Mouse (Mus musculus) CH12.LX (cell line): ENCODE measurements around the gene Poc1b. TPM values are rescaled to one million over a fixed set of nuclear protein-coding genes. Genes with fewer than 3 reads are reported as not detected.

Experiments
- DNase-seq: peaks from one replicate; pipeline ENCODE4 v3.0.0-alpha.2; 2013; ENCODE audit errors: extremely low read depth
- H3K27ac ChIP-seq: 2 replicates; pipeline ENCODE4 v1.5.1; 2012; ENCODE audit warnings: low read depth, mild to moderate bottlenecking, control low read depth, moderate library complexity; ENCODE audit not compliant: insufficient read depth
- H3K27me3 ChIP-seq: replicated peaks from 2 replicates; pipeline ENCODE3; 2012; ENCODE audit warnings: inconsistent platforms
- H3K36me3 ChIP-seq, 2 experiments: replicated peaks in 1 of 2; 2 replicates each; pipeline versions ENCODE3 to v1.6.1; 2012; ENCODE audit warnings: inconsistent platforms in 1 of 2, low read length in 1 of 2, mild to moderate bottlenecking in 1 of 2, mixed read lengths in 1 of 2, moderate library complexity in 1 of 2; ENCODE audit not compliant: control insufficient read depth in 1 of 2, insufficient read depth in 1 of 2
- H3K4me1 ChIP-seq, 2 experiments: 2 replicates each; pipeline ENCODE4 v1.6.1; 2012; ENCODE audit warnings: inconsistent platforms in 1 of 2, moderate library complexity in 1 of 2; ENCODE audit not compliant: insufficient read depth in 2 of 2, control insufficient read depth in 1 of 2
- H3K4me2 ChIP-seq: 2 replicates; pipeline ENCODE4 v1.6.1; 2012; ENCODE audit warnings: low read depth, mild to moderate bottlenecking, control low read depth; ENCODE audit not compliant: poor library complexity, insufficient read depth, severe bottlenecking
- H3K4me3 ChIP-seq, 3 experiments: fragments of 150-350 bp in 1 of 3; sonication (generic) in 1 of 3; replicated peaks in 1 of 3; 2 replicates each; pipeline versions ENCODE3 to v1.5.1; 2011 to 2012; ENCODE audit warnings: low read depth in 2 of 3, low read length in 2 of 3, mild to moderate bottlenecking in 2 of 3, moderate library complexity in 2 of 3, control low read depth in 1 of 3, improper control_type of control experiment in 1 of 3, inconsistent platforms in 1 of 3, mixed read lengths in 1 of 3; ENCODE audit not compliant: poor library complexity in 1 of 3
- H3K79me2 ChIP-seq: replicated peaks from 2 replicates; pipeline ENCODE4 v1.6.1; 2012; ENCODE audit warnings: mild to moderate bottlenecking, moderate library complexity; ENCODE audit not compliant: control insufficient read depth, poor library complexity, insufficient read depth, severe bottlenecking; ENCODE audit errors: extremely low read depth
- H3K9ac ChIP-seq: 2 replicates; pipeline ENCODE4 v1.6.1; 2012; ENCODE audit warnings: low read depth, mild to moderate bottlenecking, control low read depth, moderate library complexity; ENCODE audit not compliant: insufficient read depth
- H3K9me3 ChIP-seq: replicated peaks from 2 replicates; pipeline ENCODE3; 2012; ENCODE audit warnings: low read length, inconsistent platforms, mixed read lengths
- BHLHE40 ChIP-seq: IDR thresholded peaks from 2 replicates; pipeline ENCODE4 v1.6.1; 2011; ENCODE audit warnings: mild to moderate bottlenecking, low read depth, low read length, improper control_type of control experiment
- CHD1 ChIP-seq: IDR thresholded peaks from 2 replicates; pipeline ENCODE4 v1.6.1; 2012; ENCODE audit warnings: low read depth, low read length, improper control_type of control experiment, inconsistent platforms
- CHD2 ChIP-seq: IDR thresholded peaks from 2 replicates; pipeline ENCODE4 v1.6.1; 2011; ENCODE audit warnings: low read length, improper control_type of control experiment
- CTCF ChIP-seq, 2 experiments: IDR thresholded peaks in 1 of 2; conservative IDR thresholded peaks in 1 of 2; 2 replicates each; pipeline ENCODE4 v1.5.1; 2011 to 2012; ENCODE audit warnings: low read depth in 2 of 2, low read length in 2 of 2, improper control_type of control experiment in 1 of 2, inconsistent platforms in 1 of 2, mild to moderate bottlenecking in 1 of 2, moderate library complexity in 1 of 2
- E2F4 ChIP-seq: IDR thresholded peaks from 2 replicates; pipeline ENCODE4 v1.6.1; 2011; ENCODE audit warnings: low read depth, low read length, improper control_type of control experiment; ENCODE audit not compliant: insufficient replicate concordance
- ELF1 ChIP-seq: IDR thresholded peaks from 2 replicates; pipeline ENCODE4 v1.6.1; 2014; ENCODE audit warnings: low read depth, mild to moderate bottlenecking, inconsistent platforms, low read length, improper control_type of control experiment
- EP300 ChIP-seq: IDR thresholded peaks from 2 replicates; pipeline ENCODE4 v1.6.1; 2011; ENCODE audit warnings: low read length, improper control_type of control experiment
- ETS1 ChIP-seq: conservative IDR thresholded peaks from 2 replicates; pipeline ENCODE4 v1.6.1; 2012; ENCODE audit warnings: low read depth, mild to moderate bottlenecking, inconsistent platforms, low read length, improper control_type of control experiment, moderate library complexity
- HCFC1 ChIP-seq: IDR thresholded peaks from 2 replicates; pipeline ENCODE4 v1.6.1; 2012; ENCODE audit warnings: low read depth, mild to moderate bottlenecking, inconsistent platforms, low read length, improper control_type of control experiment
- IRF4 ChIP-seq: IDR thresholded peaks from 2 replicates; pipeline ENCODE4 v1.6.1; 2014; ENCODE audit warnings: low read depth, mild to moderate bottlenecking, inconsistent platforms, low read length, improper control_type of control experiment
- JUN ChIP-seq: IDR thresholded peaks from 2 replicates; pipeline ENCODE4 v1.6.1; 2011; ENCODE audit warnings: low read depth, mild to moderate bottlenecking, low read length, improper control_type of control experiment, moderate library complexity; ENCODE audit not compliant: insufficient read depth
- JUND ChIP-seq: conservative IDR thresholded peaks from 2 replicates; pipeline ENCODE4 v1.6.1; 2011; ENCODE audit warnings: low read depth, low read length, improper control_type of control experiment
- KAT2A ChIP-seq: IDR thresholded peaks from 2 replicates; pipeline ENCODE4 v1.6.1; 2012; ENCODE audit warnings: low read length, improper control_type of control experiment, inconsistent platforms; ENCODE audit not compliant: insufficient replicate concordance
- MAFK ChIP-seq: IDR thresholded peaks from 2 replicates; pipeline ENCODE4 v1.6.1; 2011; ENCODE audit warnings: low read length, improper control_type of control experiment; ENCODE audit not compliant: insufficient replicate concordance
- MAX ChIP-seq: IDR thresholded peaks from 2 replicates; pipeline ENCODE4 v1.6.1; 2011; ENCODE audit warnings: low read length, improper control_type of control experiment
- MEF2A ChIP-seq: IDR thresholded peaks from 2 replicates; pipeline ENCODE4 v1.6.1; 2014; ENCODE audit warnings: low read depth, mild to moderate bottlenecking, inconsistent platforms, low read length, improper control_type of control experiment, borderline replicate concordance
- MYC ChIP-seq: IDR thresholded peaks from 2 replicates; pipeline ENCODE4 v1.6.1; 2011; ENCODE audit warnings: low read depth, mild to moderate bottlenecking, improper control_type of control experiment, low read length
- NELFE ChIP-seq: IDR thresholded peaks from 2 replicates; pipeline ENCODE4 v1.6.1; 2011; ENCODE audit warnings: low read depth, low read length, improper control_type of control experiment
- NRF1 ChIP-seq: IDR thresholded peaks from 2 replicates; pipeline ENCODE4 v1.6.1; 2014; ENCODE audit warnings: low read depth, mild to moderate bottlenecking, inconsistent platforms, low read length, improper control_type of control experiment, moderate library complexity
- POLR2AphosphoS2 ChIP-seq: IDR thresholded peaks from 2 replicates; pipeline ENCODE4 v1.6.1; 2011; ENCODE audit warnings: low read depth, low read length, improper control_type of control experiment
- RAD21 ChIP-seq: IDR thresholded peaks from 2 replicates; pipeline ENCODE4 v1.6.1; 2011; ENCODE audit warnings: low read depth, mild to moderate bottlenecking, low read length, improper control_type of control experiment, moderate library complexity
- RCOR1 ChIP-seq: conservative IDR thresholded peaks from 2 replicates; pipeline ENCODE4 v1.6.1; 2012; ENCODE audit warnings: low read depth, mild to moderate bottlenecking, inconsistent platforms, low read length, improper control_type of control experiment
- SIN3A ChIP-seq: IDR thresholded peaks from 2 replicates; pipeline ENCODE4 v1.6.1; 2012; ENCODE audit warnings: low read length, improper control_type of control experiment, inconsistent platforms
- TCF12 ChIP-seq: IDR thresholded peaks from 2 replicates; pipeline ENCODE4 v1.6.1; 2014; ENCODE audit warnings: low read depth, mild to moderate bottlenecking, inconsistent platforms, low read length, improper control_type of control experiment
- UBTF ChIP-seq: IDR thresholded peaks from 2 replicates; pipeline ENCODE4 v1.6.1; 2012; ENCODE audit warnings: low read depth, mild to moderate bottlenecking, inconsistent platforms, low read length, improper control_type of control experiment, moderate library complexity
- USF1 ChIP-seq: IDR thresholded peaks from 2 replicates; pipeline ENCODE4 v1.6.1; 2014; ENCODE audit warnings: low read depth, mild to moderate bottlenecking, inconsistent platforms, low read length, improper control_type of control experiment
- USF2 ChIP-seq: conservative IDR thresholded peaks from 2 replicates; pipeline ENCODE4 v1.6.1; 2011; ENCODE audit warnings: low read depth, low read length, improper control_type of control experiment
- ZC3H11A ChIP-seq: IDR thresholded peaks from 2 replicates; pipeline ENCODE4 v1.6.1; 2012; ENCODE audit warnings: low read depth, mild to moderate bottlenecking, inconsistent platforms, low read length, improper control_type of control experiment
- ZKSCAN1 ChIP-seq: IDR thresholded peaks from 2 replicates; pipeline ENCODE4 v1.6.1; 2012; ENCODE audit warnings: low read depth, inconsistent platforms, low read length, improper control_type of control experiment, borderline replicate concordance
- ZMIZ1 ChIP-seq: IDR thresholded peaks from 2 replicates; pipeline ENCODE4 v1.6.1; 2012; ENCODE audit warnings: low read depth, mild to moderate bottlenecking, inconsistent platforms, low read length, improper control_type of control experiment
- dilution Hi-C: fragments of 300-500 bp; cut with MboI; formaldehyde crosslinking; loops from 2 replicates; pipeline ENCODE4 v1.14.3; 2020; ENCODE audit warnings: low sequenced_read_pairs; ENCODE audit not compliant: extremely low pct_unique_long_range_greater_than_20kb, extremely low pct_ligation_motif_present
- in situ Hi-C: fragments of 300-500 bp; cut with MboI; formaldehyde crosslinking; loops from 3 replicates; pipeline ENCODE4 v1.14.3; 2019; ENCODE audit warnings: low sequenced_read_pairs, low pct_ligation_motif_present, low pct_unique_long_range_greater_than_20kb, mixed read lengths
- polyA plus RNA-seq: library from polyadenylated mRNA; unstranded; fragments of >175 nt; gene quantifications from 2 replicates; pipeline ENCODE4 v1.2.1, GENCODE M21; 2012; ENCODE audit warnings: low read depth; ENCODE audit not compliant: insufficient read length
- total RNA-seq, 2 experiments: library from RNA; depleted of rRNA; stranded (reverse); fragments of 300-350 nt in 1 of 2; fragments of >200 nt in 1 of 2; gene quantifications; 2 replicates each; pipeline ENCODE4 v1.2.3; 2012 to 2014

The Poc1b gene
- total and polyA plus RNA-seq, 3 experiments: 3.8 to 18.2 (median 5.6) TPM

GRCm38 (mm10) chr10:99181497-99181896 lies 74.7 kb downstream of the Poc1b start:
- no peak overlapping the region for H3K9ac ChIP-seq
- no peaks in the 10 kb centered on the region for H3K9me3 ChIP-seq
- dilution Hi-C loops (no loop called here), in situ Hi-C loops (loop anchor here (10.0 to 25.0 kb wide), 2 partner anchors 281 to 393 kb away; no protein-coding TSS in a partner anchor)
- H3K4me3 ChIP-seq: no peak overlapping the region
- peaks cover 6 to 13% of the 10 kb centered on the region in 2 experiments; a peak in 3 of 4 replicates for H3K4me1 ChIP-seq
- DNase-seq: no peak
- H3K4me2 ChIP-seq: no peak overlapping the region
- peaks cover 0 to 19% of the 10 kb centered on the region in 2 experiments for H3K36me3 ChIP-seq
- no peaks in the 10 kb centered on the region for H3K79me2 ChIP-seq
- H3K27ac ChIP-seq: no peak overlapping the region
- TF ChIP-seq NELFE: no peak
- no peak for TF ChIP-seq E2F4
- TF ChIP-seq UBTF: no peak
- no peak for TF ChIP-seq IRF4
- TF ChIP-seq SIN3A: no peak
- no peak for TF ChIP-seq RAD21
- TF ChIP-seq MAFK: no peak
- TF ChIP-seq JUND: no peak
- no peak for TF ChIP-seq ZC3H11A
- TF ChIP-seq RCOR1: no peak
- TF ChIP-seq EP300: no peak
- no peak for TF ChIP-seq USF2
- H3K27me3 ChIP-seq: no peaks in the 10 kb centered on the region

- Histone ChIP-seq H3K4me3 (no peak overlapping the region), H3K9me3 (no peaks in the 10 kb centered on the region), H3K27me3 (no peaks in the 10 kb centered on the region), H3K4me1 (peaks cover 6 to 13% of the 10 kb centered on the region in 2 experiments; a peak in 3 of 4 replicates), H3K4me2 (no peak overlapping the region), H3K27ac (no peak overlapping the region), H3K9ac (no peak overlapping the region), H3K79me2 (no peaks in the 10 kb centered on the region), H3K36me3 (peaks cover 0 to 17% of the 10 kb centered on the region in 2 experiments)
- dilution Hi-C loops (no loop called here), in situ Hi-C loops (loop anchor here (10.0 to 25.0 kb wide), 2 partner anchors 280 to 393 kb away; no protein-coding TSS in a partner anchor)
- peak; percentile 41 for DNase-seq
- TF ChIP-seq IRF4: no peak
- no peak for TF ChIP-seq CTCF (conservative IDR thresholded peaks at IDR 0.05 in 1 of 2, IDR thresholded peaks at IDR 0.05 in 1 of 2; ENCODE audit: low read depth in 2 of 2, low read length in 2 of 2)
- no peak for TF ChIP-seq JUN
- TF ChIP-seq ETS1: no peak
- no peak for TF ChIP-seq ELF1
- TF ChIP-seq MAFK: no peak
- TF ChIP-seq BHLHE40: peak; percentile 86
- no peak for TF ChIP-seq CHD1
- TF ChIP-seq EP300: 0 out of 2 replicates have a peak, but pooled peaks have one; percentile 17
- TF ChIP-seq MYC: 0 out of 2 replicates have a peak, but pooled peaks have one; percentile 43
- TF ChIP-seq TCF12: no peak
- no peak for TF ChIP-seq POLR2AphosphoS2
- TF ChIP-seq KAT2A: no peak
- TF ChIP-seq MEF2A: no peak
- TF ChIP-seq ZKSCAN1: no peak
- no peak for TF ChIP-seq CHD2
- no peak for TF ChIP-seq HCFC1
- TF ChIP-seq JUND: no peak
- TF ChIP-seq MAX: peak; percentile 66
- TF ChIP-seq NELFE: no peak
- no peak for TF ChIP-seq NRF1
- TF ChIP-seq ZMIZ1: no peak
- peak; percentile 27; the same call in 1 of the 2 replicates for TF ChIP-seq USF1
- TF ChIP-seq UBTF: no peak
- peak; percentile 19; the same call in 1 of the 2 replicates for TF ChIP-seq USF2
- TF ChIP-seq RCOR1: no peak
- TF ChIP-seq E2F4: no peak
Observed at GRCm38 (mm10) chr10:99182107-99182506, 75.3 kb downstream of the Poc1b start.
